Mouse (Mus musculus) heart, postnatal 4 days (tissue): ENCODE data around the gene Irs4. TPM values are rescaled to one million over a fixed set of nuclear protein-coding genes. Genes with fewer than 3 reads are reported as not detected.

Experiments
- DNase-seq: peaks from one replicate; pipeline ENCODE4 v3.0.0; 2021
- total RNA-seq, 2 experiments: library from RNA; stranded (reverse); gene quantifications; 2 replicates each; pipeline ENCODE4 v1.2.3; 2021

Irs4 gene
- under 1 TPM; 0.07 to 0.32 TPM for total RNA-seq

- DNase-seq, result peak; percentile 4
Observed at GRCm38 (mm10) chrX:141724937-141725918, at the start of gene Irs4. Irs4 (minus strand) TSS chrX:141725263.

GRCm38 (mm10) chrX:141750360-141750759, 25.3 kb upstream of the Irs4 start:
- DNase-seq, result no peak

GRCm38 (mm10) chrX:141729570-141729969, 4.5 kb upstream of the Irs4 start:
- DNase-seq, result no peak

- DNase-seq, result no peak
Observed at GRCm38 (mm10) chrX:141724391-141724891, 622 bp downstream of the Irs4 start.

- peak; percentile 7 for DNase-seq
Observed at GRCm38 (mm10) chrX:141723936-141724335, 1.1 kb downstream of the Irs4 start.

GRCm38 (mm10) chrX:141721725-141722124, 3.3 kb downstream of the Irs4 start:
- DNase-seq, result peak; percentile 8

Other genes with a start within 250 kb of the Irs4 start
- 10 to 100 TPM; 62.6 to 63.3 TPM for gene Col4a5, start 249.9 kb downstream of the Irs4 start, total RNA-seq
- gene Gm15294, start 150.0 kb upstream of the Irs4 start, total RNA-seq, result not detected